Mouse (Mus musculus): ENCODE data around the gene Tor4a.

- no peak for TF ChIP-seq CTCF (IDR thresholded peaks at IDR 0.05; ENCODE audit: extremely low read depth, insufficient read length, insufficient replicate concordance, low read depth, low read length)
- no peak for TF ChIP-seq POLR2A (IDR thresholded peaks at IDR 0.05; ENCODE audit: low read depth, low read length)
These were observed 1.3 kb upstream of the Tor4a start for GRCm38 (mm10) chr2:25197946-25198345.

Data from small intestine, adult 2 months (tissue).